In the genomic region with DNA sequence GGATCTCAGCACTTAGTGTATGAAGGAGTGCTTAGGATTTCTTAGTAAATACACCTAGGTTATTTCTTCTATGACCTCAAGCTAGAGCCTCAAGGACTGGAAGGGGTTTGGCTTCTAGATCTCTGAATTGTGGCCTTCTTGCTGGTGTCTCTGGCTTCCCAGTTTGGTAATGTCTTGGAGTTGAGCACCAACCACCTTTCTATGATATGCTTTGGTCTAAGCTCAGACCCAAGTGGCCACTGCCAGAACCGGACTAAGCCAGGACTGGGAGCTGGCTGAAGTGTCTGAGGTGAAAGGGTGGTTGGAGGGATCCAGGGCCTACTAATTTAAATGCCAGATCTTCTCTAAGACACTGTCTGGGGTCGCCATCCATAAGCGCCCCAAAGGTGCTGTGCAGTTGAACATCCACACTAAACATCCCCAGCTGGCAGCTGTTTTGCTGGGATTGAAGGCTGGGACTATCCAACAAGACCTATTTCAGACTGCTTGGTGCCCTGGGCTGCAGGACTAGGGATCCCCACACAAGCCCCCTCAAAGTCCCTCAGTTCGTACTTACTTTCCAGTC, we compare ENCODE assay signal across 8 mouse cellular contexts. TPM values are rescaled to one million over a fixed set of nuclear protein-coding genes. Genes with fewer than 3 reads are reported as not detected.
A peak's percentile ranks its signal among the peaks of the same experiment; 100 is the strongest.
DNase-seq lines count a peak whose midpoint lies in the region; ATAC-seq and TF ChIP-seq lines count a peak whose summit lies in the region.

No protein-coding gene starts in this region.

- no peak for ATAC-seq in lung, embryonic 14.5 days (ENCODE audit: insufficient read depth)
- no peak for ATAC-seq in megakaryocyte, adult 5-6 weeks (ENCODE audit: poor library complexity, severe bottlenecking)

- no peaks in the 10 kb centered on the region for H3K36me3 ChIP-seq in lung, embryonic 14.5 days (ENCODE audit: insufficient read depth)
- no peaks in the 10 kb centered on the region for H3K36me3 ChIP-seq in hindbrain, embryonic 10.5 days

- no peak overlapping the region; the same call in 1 of the 2 replicates for H3K9ac ChIP-seq in lung, embryonic 14.5 days

- H3K27me3 ChIP-seq in lung, embryonic 14.5 days (ENCODE audit: insufficient read depth, low read length), result no peaks in the 10 kb centered on the region
- peaks cover 78% of the 10 kb centered on the region for H3K27me3 ChIP-seq in hindbrain, embryonic 10.5 days (ENCODE audit: insufficient read depth, poor library complexity, severe bottlenecking)

- H3K9me3 ChIP-seq in lung, embryonic 14.5 days (ENCODE audit: low read depth, low read length), result no peaks in the 10 kb centered on the region
- H3K9me3 ChIP-seq in hindbrain, embryonic 10.5 days, result no peaks in the 10 kb centered on the region

- no peak overlapping the region for H3K4me3 ChIP-seq in lung, embryonic 14.5 days (ENCODE audit: low read depth, low read length)
- peak overlapping the region; percentile 89 for H3K4me3 ChIP-seq in hindbrain, embryonic 10.5 days

- 73% methylated on average over 4 of the region's 4 CpGs for WGBS in lung, embryonic 14.5 days
- WGBS in hindbrain, embryonic 10.5 days, result 15% methylated on average over 4 of the region's 4 CpGs

- H3K27ac ChIP-seq in lung, embryonic 14.5 days (ENCODE audit: low read depth), result no peak overlapping the region
- peak overlapping the region; percentile 53; the same call in 1 of the 2 replicates for H3K27ac ChIP-seq in hindbrain, embryonic 10.5 days

- peaks cover 13% of the 10 kb centered on the region for H3K4me1 ChIP-seq in lung, embryonic 14.5 days (ENCODE audit: insufficient read depth)
- H3K4me1 ChIP-seq in hindbrain, embryonic 10.5 days (replicated peaks), result peaks cover 68% of the 10 kb centered on the region

- peak overlapping the region; percentile 83 for H3K4me2 ChIP-seq in lung, embryonic 14.5 days

- DNase-seq in lung, embryonic 14.5 days, result no peak
- DNase-seq in lung, postnatal 25 days (ENCODE audit: low spot score), result no peak
- peak; percentile 26 for DNase-seq in hindbrain, embryonic 10.5 days (ENCODE audit: low spot score)
- peak; percentile 31 for DNase-seq in kidney, postnatal 14 days
- peak; percentile 15 for DNase-seq in retina, postnatal 1 day
- DNase-seq in gastrocnemius, postnatal 25 days, result no peak
- no peak for DNase-seq in urinary bladder, postnatal 25 days (ENCODE audit: low spot score)

- no peak for TF ChIP-seq CTCF in lung, embryonic 14.5 days (IDR thresholded peaks at IDR 0.05; ENCODE audit: low read depth)

RNA-seq across cellular contexts. Expression of a gene that starts 3.0 kb away (rescaled TPM):
- polyA plus RNA-seq in lung, embryonic 14.5 days (2014; fragmentation: Nextera tagmentation; extraction: Ambion mirVana), result 20.4 and 22.0 TPM in 2 replicates
- 12.3 and 20.0 TPM in 2 replicates for polyA plus RNA-seq in hindbrain, embryonic 10.5 days (2016; fragmentation: Nextera tagmentation; extraction: Ambion mirVana)
- total RNA-seq in gastrocnemius, postnatal 25 days (2021), result 10 to 100 TPM in 1 of 2 experiments, 1 to 10 TPM in 1; 9.1 to 15.6 TPM
- 0.39 and 0.65 TPM in 2 replicates for total RNA-seq in megakaryocyte, adult 5-6 weeks (2015)
- 0.51 TPM in 1 of 2 replicates, not detected in the other for total RNA-seq in megakaryocyte, adult 5-6 weeks (2017)

RNA-seq across cellular contexts. Expression of a gene that starts 27.1 kb away (rescaled TPM):
- polyA plus RNA-seq in lung, embryonic 14.5 days (2014; fragmentation: Nextera tagmentation; extraction: Ambion mirVana), result 0.35 and 1.1 TPM in 2 replicates
- polyA plus RNA-seq in hindbrain, embryonic 10.5 days (2016; fragmentation: Nextera tagmentation; extraction: Ambion mirVana), result 0.47 and 0.55 TPM in 2 replicates
- total RNA-seq in gastrocnemius, postnatal 25 days (2021), result 1 to 10 TPM; 1.7 to 3.8 TPM
- total RNA-seq in megakaryocyte, adult 5-6 weeks (2015), result 10.9 and 11.2 TPM in 2 replicates
- 12.6 and 15.6 TPM in 2 replicates for total RNA-seq in megakaryocyte, adult 5-6 weeks (2017)

Comparison
In these comparisons a context has a peak if more than half of its experiments do, and no peak if none do; other contexts are left out.
1. DNase-seq: peak in hindbrain, embryonic 10.5 days (single experiment), kidney, postnatal 14 days (single experiment) and retina, postnatal 1 day (single experiment); none in lung, embryonic 14.5 days (single experiment), lung, postnatal 25 days (single experiment), gastrocnemius, postnatal 25 days (single experiment) and urinary bladder, postnatal 25 days (single experiment).
2. RNA of a gene that starts 3.0 kb away (total RNA-seq): 9.1 to 15.6 TPM in gastrocnemius, postnatal 25 days; 0.39 to 0.65 TPM in megakaryocyte, adult 5-6 weeks; every median in the first group is over 4 times any median in the second.